Mouse (Mus musculus) cortical plate, adult 2 months (tissue): Measurements from ENCODE around the gene Samd4.

ENCODE experiments used
- CTCF ChIP-seq: fragments of 200-500 bp; IDR thresholded peaks from 2 replicates; pipeline ENCODE4 v1.5.1; 2011; ENCODE audit warnings: mild to moderate bottlenecking, control low read depth, low read length; ENCODE audit not compliant: insufficient read depth; ENCODE audit errors: extremely low read depth
- POLR2A ChIP-seq: fragments of 200-500 bp; IDR thresholded peaks from 2 replicates; pipeline ENCODE4 v1.6.1; 2011; ENCODE audit warnings: mild to moderate bottlenecking, low read length, control low read depth; ENCODE audit not compliant: insufficient read depth; ENCODE audit errors: extremely low read depth

DNA sequence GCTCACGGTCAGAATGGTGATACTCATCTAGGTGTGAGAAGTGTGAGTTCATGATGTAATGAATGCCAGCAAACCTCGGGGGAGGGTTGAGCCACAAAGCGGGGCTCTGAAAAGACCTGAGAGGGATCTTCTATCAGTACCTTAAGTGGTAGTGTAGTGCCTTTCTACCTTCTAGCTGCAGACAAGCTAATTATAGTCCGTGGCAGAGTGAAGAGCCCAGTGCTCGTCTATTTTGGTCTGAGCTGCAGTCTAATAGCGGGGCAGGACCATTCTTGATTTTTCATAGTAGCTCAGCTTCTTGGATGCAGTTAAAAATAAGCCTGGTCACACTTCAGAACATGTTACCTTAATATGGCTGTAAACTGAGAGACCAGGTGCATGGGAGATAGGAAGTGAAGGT is 201.2 kb downstream of the Samd4 start:
- TF ChIP-seq CTCF = no peak
- no peak for TF ChIP-seq POLR2A
